Mouse (Mus musculus) testis, adult 2 months (tissue): ENCODE measurements at regions not wholly inside any gene's neighbourhood (a gene's known extent, or its start where the extent isn't known, plus 50 kb on each side); places are given as distances from the start of the nearest gene placed in this dataset.

ENCODE experiments used
- H3K27ac ChIP-seq: fragments of 200-500 bp; 2 replicates; pipeline ENCODE4 v1.5.1; 2012; ENCODE audit warnings: low read depth, low read length; ENCODE audit not compliant: control insufficient read depth, insufficient read depth
- H3K27me3 ChIP-seq: fragments of 200-500 bp; 2 replicates; pipeline ENCODE4 v1.6.1; 2012; ENCODE audit warnings: mild to moderate bottlenecking, low read length, moderate library complexity; ENCODE audit not compliant: control insufficient read depth, insufficient read depth
- H3K36me3 ChIP-seq: fragments of 200-500 bp; 2 replicates; pipeline ENCODE4 v1.6.1; 2012; ENCODE audit warnings: mild to moderate bottlenecking, low read length; ENCODE audit not compliant: control insufficient read depth, insufficient read depth
- H3K4me1 ChIP-seq: fragments of 200-500 bp; 2 replicates; pipeline ENCODE4 v1.6.1; 2012; ENCODE audit warnings: low read length; ENCODE audit not compliant: control insufficient read depth, insufficient read depth
- H3K4me3 ChIP-seq: fragments of 200-500 bp; 2 replicates; pipeline ENCODE4 v1.5.1; 2012; ENCODE audit warnings: low read depth, mild to moderate bottlenecking, low read length, moderate library complexity, mixed read lengths; ENCODE audit not compliant: control insufficient read depth
- CTCF ChIP-seq: fragments of 200-500 bp; IDR thresholded peaks from 2 replicates; pipeline ENCODE4 v1.5.1; 2012; ENCODE audit warnings: low read depth, mild to moderate bottlenecking, inconsistent platforms, low read length, moderate library complexity; ENCODE audit not compliant: control insufficient read depth, insufficient read depth, insufficient replicate concordance
- POLR2A ChIP-seq: fragments of 200-500 bp; IDR thresholded peaks from 2 replicates; pipeline ENCODE4 v1.6.1; 2012; ENCODE audit warnings: low read depth, mild to moderate bottlenecking, inconsistent platforms, low read length, moderate library complexity; ENCODE audit not compliant: control insufficient read depth

DNA sequence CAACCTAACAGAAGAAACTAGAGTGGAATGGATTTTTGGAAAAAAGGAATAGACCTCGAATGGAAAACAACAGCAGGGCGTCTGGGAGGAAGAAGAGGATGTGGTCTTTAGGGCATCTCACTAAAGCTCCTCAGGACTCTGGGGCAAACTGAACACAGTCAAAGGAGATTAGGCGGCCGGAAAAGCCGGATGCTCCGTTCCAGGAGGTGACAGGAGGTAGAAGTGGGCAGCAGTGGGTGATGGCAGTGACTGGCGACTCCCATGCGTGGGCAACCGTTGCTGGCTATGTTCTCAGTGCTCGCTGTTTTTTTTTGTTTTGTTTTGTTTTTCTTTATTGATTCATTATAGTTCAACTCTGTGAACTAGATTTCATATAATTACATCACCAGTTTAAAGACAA lies 228.8 kb upstream of the Klf3 start:
- no peaks in the 10 kb centered on the region for H3K36me3 ChIP-seq
- no peak overlapping the region for H3K27ac ChIP-seq
- no peaks in the 10 kb centered on the region for H3K4me1 ChIP-seq
- no peaks in the 10 kb centered on the region for H3K27me3 ChIP-seq
- no peak overlapping the region for H3K4me3 ChIP-seq
- no peak for TF ChIP-seq CTCF
- no peak for TF ChIP-seq POLR2A

DNA sequence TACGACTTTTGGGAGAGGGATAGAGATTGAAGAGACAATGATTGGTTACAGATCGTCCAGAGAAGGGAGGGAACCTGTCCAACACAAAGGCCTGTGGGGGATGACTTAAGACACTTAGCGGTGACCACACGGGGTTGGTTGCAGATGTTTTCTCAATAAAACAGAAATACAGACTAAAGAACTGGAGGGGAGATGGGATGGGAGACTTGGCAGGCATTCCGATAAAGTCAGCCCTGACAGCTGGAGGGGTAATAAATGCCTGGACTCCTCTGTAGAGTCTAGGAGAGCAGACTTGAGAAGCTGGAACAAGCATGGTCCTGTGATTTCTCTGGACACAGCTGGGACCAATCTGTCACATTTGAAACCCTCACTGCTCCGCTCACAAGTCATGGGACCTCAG lies 227.3 kb upstream of the Klf3 start:
- H3K4me1 ChIP-seq, result peaks cover 3% of the 10 kb centered on the region
- H3K27me3 ChIP-seq, result no peaks in the 10 kb centered on the region
- H3K4me3 ChIP-seq, result no peak overlapping the region
- no peaks in the 10 kb centered on the region for H3K36me3 ChIP-seq
- no peak for TF ChIP-seq POLR2A
- no peak for TF ChIP-seq CTCF
- H3K27ac ChIP-seq, result no peak overlapping the region

DNA sequence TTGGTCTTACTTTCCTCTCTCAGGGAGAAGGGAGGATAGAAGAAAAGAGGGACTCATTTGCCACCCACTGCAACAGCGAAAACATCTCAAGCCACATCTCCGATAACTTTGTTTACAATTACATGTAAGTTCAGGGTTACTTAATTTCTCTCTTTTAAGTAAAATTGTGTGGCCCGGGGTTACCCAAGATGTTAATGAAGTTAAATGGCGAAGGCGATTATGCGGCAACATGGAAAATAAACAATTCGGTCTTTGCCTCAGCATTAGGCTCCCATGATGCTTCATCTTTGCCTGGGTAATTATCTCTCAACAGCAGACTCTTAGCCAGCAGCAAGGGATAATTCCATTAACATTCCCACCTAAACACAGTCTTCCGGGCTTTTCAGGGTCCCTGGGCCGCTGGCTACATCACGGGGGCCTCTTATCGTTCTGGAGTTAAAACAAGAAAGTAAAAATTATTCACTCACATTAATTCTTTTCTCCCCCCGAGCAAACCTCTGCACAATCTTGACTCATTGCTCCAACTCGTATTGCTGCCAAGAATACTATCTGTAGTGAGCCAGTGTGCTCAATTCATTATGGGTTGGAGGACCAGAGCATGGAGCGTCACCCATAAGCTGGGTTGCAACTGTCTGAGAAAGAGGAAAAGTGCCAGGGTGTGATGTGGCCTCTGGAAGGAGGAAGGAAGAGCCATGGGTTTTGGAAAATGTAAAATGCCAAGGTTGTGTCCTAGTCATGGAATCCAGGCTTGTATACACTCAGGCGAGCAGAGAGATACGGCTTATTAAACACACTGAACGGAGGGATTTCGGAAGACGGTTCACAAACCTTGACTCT lies 226.5 kb upstream of the Klf3 start:
- Histone ChIP-seq H3K4me1 (peaks cover 3% of the 10 kb centered on the region), H3K36me3 (no peaks in the 10 kb centered on the region), H3K4me3 (no peak overlapping the region), H3K27ac (no peak overlapping the region), H3K27me3 (no peaks in the 10 kb centered on the region)
- TF ChIP-seq CTCF (no peak), POLR2A (no peak)

DNA sequence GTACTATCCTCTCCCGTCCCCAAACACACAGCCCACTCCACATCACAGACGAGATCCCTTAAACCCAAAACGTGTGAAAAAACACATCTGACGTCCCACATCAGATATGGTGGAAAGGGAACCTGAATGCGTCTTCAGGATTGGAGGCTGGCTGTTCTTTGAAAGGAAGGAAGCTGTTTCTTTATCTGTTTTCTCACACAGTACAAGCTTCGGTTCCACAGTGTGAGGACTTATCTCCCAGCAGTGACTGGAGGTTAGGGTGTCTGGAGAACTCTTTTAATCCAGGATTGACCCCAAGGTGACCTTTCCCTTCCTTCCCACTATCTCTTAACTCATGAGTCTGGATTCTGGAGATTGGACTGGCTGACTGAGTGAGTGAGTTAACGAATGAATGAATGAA lies 225.8 kb upstream of the Klf3 start:
- Histone ChIP-seq H3K36me3 (no peaks in the 10 kb centered on the region), H3K4me1 (peaks cover 3% of the 10 kb centered on the region), H3K27me3 (no peaks in the 10 kb centered on the region), H3K27ac (no peak overlapping the region), H3K4me3 (no peak overlapping the region)
- TF ChIP-seq POLR2A (no peak), CTCF (no peak)

DNA sequence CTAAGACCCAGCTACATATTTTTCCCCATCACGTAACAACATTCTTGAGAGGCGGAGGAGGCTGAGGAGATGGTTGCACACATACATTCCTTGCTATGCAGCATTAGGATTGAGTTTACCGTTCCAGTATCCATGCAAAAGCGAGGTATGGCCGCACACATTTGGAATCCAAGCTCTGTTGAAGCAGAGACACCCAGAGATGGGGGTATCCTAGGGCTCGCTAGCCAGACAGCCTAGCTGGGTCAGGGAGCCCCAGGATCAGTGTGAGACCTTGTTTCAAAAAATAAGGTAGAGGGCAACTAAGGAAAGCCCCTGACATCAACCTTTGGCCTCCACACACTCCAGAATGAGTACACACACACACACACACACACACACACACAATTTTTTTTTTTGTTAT lies 224.7 kb upstream of the Klf3 start:
- peaks cover 3% of the 10 kb centered on the region for H3K4me1 ChIP-seq
- H3K36me3 ChIP-seq, result no peaks in the 10 kb centered on the region
- no peak overlapping the region for H3K4me3 ChIP-seq
- no peak overlapping the region for H3K27ac ChIP-seq
- H3K27me3 ChIP-seq, result no peaks in the 10 kb centered on the region
- TF ChIP-seq CTCF, result no peak
- TF ChIP-seq POLR2A, result no peak

DNA sequence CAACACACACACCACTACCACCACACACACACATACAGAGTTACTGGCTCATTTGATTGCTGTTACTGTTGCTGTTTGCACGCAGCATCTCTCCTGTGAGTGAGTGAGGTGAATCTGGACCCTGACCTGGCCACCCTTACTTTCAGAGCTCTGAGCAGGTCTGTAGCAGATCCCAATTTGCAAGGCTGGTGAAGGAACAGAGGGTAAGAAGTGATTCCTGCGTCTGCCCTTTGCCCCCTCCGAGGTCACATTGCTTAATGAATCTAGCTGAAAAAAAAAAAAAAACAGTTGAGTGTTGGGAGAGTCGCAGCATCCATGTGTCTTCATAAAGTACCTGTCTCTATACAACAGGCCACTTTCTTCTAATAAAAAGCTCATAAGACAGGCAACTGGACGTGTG lies 224.1 kb upstream of the Klf3 start:
- TF ChIP-seq CTCF (no peak), POLR2A (no peak)
- no peaks in the 10 kb centered on the region for H3K27me3 ChIP-seq
- peaks cover 3% of the 10 kb centered on the region for H3K4me1 ChIP-seq
- no peak overlapping the region for H3K4me3 ChIP-seq
- H3K27ac ChIP-seq, result no peak overlapping the region
- no peaks in the 10 kb centered on the region for H3K36me3 ChIP-seq

DNA sequence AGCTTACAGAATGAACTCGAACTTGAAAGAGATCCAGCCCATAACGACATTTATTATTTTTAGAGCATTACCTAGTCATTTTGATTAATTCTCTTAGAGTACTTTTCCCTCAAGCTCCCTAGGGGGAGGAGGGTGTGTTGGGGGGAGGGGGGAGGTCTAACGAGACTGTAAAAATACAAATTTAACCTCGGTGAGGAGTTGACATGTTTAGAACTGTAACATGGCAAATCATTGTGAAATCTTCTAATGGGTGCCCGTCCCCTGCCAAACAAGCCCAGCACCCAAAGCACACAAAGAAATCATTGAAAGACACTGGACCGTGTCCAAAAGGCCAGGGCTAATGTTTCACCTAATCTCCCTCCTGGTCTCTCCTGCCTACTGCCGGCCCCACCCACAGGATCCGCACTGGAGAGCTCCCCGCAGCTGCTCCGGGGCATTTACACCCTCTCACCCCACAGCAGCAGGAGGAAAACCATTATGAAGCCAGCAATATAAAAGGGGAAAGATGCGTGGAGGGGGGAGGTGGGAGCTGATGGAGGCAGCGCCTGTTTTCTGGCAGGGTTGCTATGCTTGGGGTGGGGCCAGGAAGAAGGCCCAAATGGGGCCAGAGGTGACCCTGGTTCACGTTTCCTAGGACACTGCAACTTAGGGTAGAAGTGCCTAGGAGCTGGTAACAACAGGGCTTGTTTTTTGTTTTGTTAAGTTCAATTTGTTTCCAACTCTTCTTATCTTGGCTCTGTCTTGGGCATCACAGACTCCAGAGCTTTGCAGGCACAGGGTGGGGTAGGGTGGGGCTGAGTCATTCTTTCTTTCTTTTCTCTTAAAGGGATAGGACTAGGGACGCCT lies 223.5 kb upstream of the Klf3 start:
- TF ChIP-seq CTCF (no peak), POLR2A (no peak)
- H3K4me1 ChIP-seq, result peaks cover 3% of the 10 kb centered on the region
- H3K36me3 ChIP-seq, result no peaks in the 10 kb centered on the region
- H3K27me3 ChIP-seq, result no peaks in the 10 kb centered on the region
- H3K4me3 ChIP-seq, result no peak overlapping the region
- no peak overlapping the region for H3K27ac ChIP-seq
